Mouse (Mus musculus) testis, adult 2 months (tissue): Measurements from ENCODE around the gene Fzd7. TPM values are rescaled to one million over a fixed set of nuclear protein-coding genes. Genes with fewer than 3 reads are reported as not detected.

Experiments used
- H3K27ac ChIP-seq: fragments of 200-500 bp; 2 replicates; pipeline ENCODE4 v1.5.1; 2012; ENCODE audit warnings: low read depth, low read length; ENCODE audit not compliant: control insufficient read depth, insufficient read depth
- H3K27me3 ChIP-seq: fragments of 200-500 bp; 2 replicates; pipeline ENCODE4 v1.6.1; 2012; ENCODE audit warnings: mild to moderate bottlenecking, low read length, moderate library complexity; ENCODE audit not compliant: control insufficient read depth, insufficient read depth
- H3K36me3 ChIP-seq: fragments of 200-500 bp; 2 replicates; pipeline ENCODE4 v1.6.1; 2012; ENCODE audit warnings: mild to moderate bottlenecking, low read length; ENCODE audit not compliant: control insufficient read depth, insufficient read depth
- H3K4me1 ChIP-seq: fragments of 200-500 bp; 2 replicates; pipeline ENCODE4 v1.6.1; 2012; ENCODE audit warnings: low read length; ENCODE audit not compliant: control insufficient read depth, insufficient read depth
- H3K4me3 ChIP-seq: fragments of 200-500 bp; 2 replicates; pipeline ENCODE4 v1.5.1; 2012; ENCODE audit warnings: low read depth, mild to moderate bottlenecking, low read length, moderate library complexity, mixed read lengths; ENCODE audit not compliant: control insufficient read depth
- CTCF ChIP-seq: fragments of 200-500 bp; IDR thresholded peaks from 2 replicates; pipeline ENCODE4 v1.5.1; 2012; ENCODE audit warnings: low read depth, mild to moderate bottlenecking, inconsistent platforms, low read length, moderate library complexity; ENCODE audit not compliant: control insufficient read depth, insufficient read depth, insufficient replicate concordance
- POLR2A ChIP-seq: fragments of 200-500 bp; IDR thresholded peaks from 2 replicates; pipeline ENCODE4 v1.6.1; 2012; ENCODE audit warnings: low read depth, mild to moderate bottlenecking, inconsistent platforms, low read length, moderate library complexity; ENCODE audit not compliant: control insufficient read depth
- polyA plus RNA-seq: library from polyadenylated mRNA; depleted of rRNA; stranded (reverse); fragments of >200 nt; gene quantifications from 2 replicates; pipeline ENCODE4 v1.2.3, GENCODE M21; 2012; rRNA removed

Fzd7 gene
- polyA plus RNA-seq, result 1.4 and 1.5 TPM in 2 replicates

- Histone ChIP-seq H3K27me3 (no peaks in the 10 kb centered on the region), H3K36me3 (no peaks in the 10 kb centered on the region), H3K4me3 (peak within 1 kb of the TSS; percentile 84), H3K4me1 (peaks cover 20% of the 10 kb centered on the region), H3K27ac (peak within 1 kb of the TSS; percentile 65)
- TF ChIP-seq POLR2A (no peak), CTCF (no peak)
Measured at GRCm38 (mm10) chr1:59482331-59482695, at the start of gene Fzd7. Gene Fzd7, plus strand, starts transcription at chr1:59482424.

DNA sequence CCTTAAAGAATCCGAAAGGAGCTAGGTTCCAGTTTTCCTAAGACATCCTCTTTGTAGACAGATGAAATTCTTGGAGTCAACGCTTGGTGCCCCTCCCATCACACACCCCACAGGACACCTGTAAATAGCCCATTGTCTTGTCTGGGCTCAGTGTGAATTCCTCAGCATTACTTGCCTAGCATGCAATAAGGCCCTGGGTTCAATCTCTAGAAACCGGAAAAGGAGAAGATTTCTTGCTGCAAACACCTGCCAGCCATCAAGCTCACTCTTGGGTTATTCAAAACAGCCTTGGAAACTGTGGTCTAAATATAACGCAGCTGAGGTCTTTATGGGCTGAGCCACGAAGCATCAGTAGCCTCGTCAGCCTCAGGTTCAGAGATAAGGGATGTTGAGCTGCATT, 48.9 kb upstream of the Fzd7 start:
- H3K27ac ChIP-seq, result no peak overlapping the region
- no peak for TF ChIP-seq POLR2A
- TF ChIP-seq CTCF, result no peak
- H3K4me1 ChIP-seq, result no peaks in the 10 kb centered on the region; the same call in 1 of the 2 replicates
- no peak overlapping the region for H3K4me3 ChIP-seq
- H3K36me3 ChIP-seq, result no peaks in the 10 kb centered on the region
- H3K27me3 ChIP-seq, result no peaks in the 10 kb centered on the region

DNA sequence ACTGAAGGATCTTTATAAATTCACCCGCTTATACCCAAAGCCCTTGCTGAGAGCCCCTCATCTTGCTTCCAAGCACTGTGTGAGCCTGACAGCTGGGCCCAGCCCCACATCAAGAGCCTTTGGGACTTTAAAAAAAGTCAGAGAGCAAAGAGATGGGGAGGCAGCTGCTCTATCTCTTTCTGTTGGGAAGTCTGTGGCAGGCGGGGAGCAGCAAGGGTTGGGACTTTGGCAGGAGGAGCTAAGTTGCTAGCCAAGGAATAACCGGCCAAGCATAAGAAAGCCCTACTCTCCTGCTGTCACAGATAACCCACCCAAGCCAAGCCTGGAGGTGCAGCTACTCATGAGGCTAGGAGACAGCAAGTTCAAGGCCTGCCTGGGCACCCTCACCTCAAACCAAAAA, 48.2 kb upstream of the Fzd7 start:
- TF ChIP-seq CTCF (no peak), POLR2A (no peak)
- Histone ChIP-seq H3K27me3 (no peaks in the 10 kb centered on the region), H3K4me3 (no peak overlapping the region), H3K36me3 (no peaks in the 10 kb centered on the region), H3K4me1 (no peaks in the 10 kb centered on the region; the same call in 1 of the 2 replicates), H3K27ac (no peak overlapping the region)

- Histone ChIP-seq H3K4me3 (no peak overlapping the region), H3K27me3 (no peaks in the 10 kb centered on the region), H3K27ac (no peak overlapping the region), H3K36me3 (no peaks in the 10 kb centered on the region), H3K4me1 (no peaks in the 10 kb centered on the region)
- TF ChIP-seq POLR2A (no peak), CTCF (no peak)
Measured at GRCm38 (mm10) chr1:59435270-59435669, 47.0 kb upstream of the Fzd7 start.

GRCm38 (mm10) chr1:59436321-59436720, 45.9 kb upstream of the Fzd7 start:
- H3K4me3 ChIP-seq, result no peak overlapping the region
- TF ChIP-seq POLR2A (no peak), CTCF (no peak)
- H3K27ac ChIP-seq, result no peak overlapping the region

DNA sequence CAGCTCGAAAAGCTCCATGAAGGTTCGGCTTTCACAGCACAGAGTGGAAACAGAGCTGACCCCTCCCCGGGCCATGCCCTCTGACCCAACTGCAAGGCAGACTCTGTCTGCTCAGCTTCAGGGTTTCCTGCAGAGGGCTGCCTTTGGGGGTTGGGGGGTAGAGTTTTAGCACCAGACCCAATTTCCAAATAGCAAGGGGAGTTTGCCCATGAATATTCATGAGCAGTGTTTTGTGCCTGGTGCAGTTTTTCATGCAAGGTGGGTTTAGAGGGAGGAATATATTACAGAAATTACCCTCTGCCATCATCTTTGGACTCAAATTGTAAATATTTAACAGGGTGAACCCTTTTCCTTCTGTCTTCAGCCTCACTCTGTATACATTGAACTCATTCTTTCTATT, 44.3 kb upstream of the Fzd7 start:
- no peaks in the 10 kb centered on the region for H3K27me3 ChIP-seq
- H3K27ac ChIP-seq, result no peak overlapping the region
- no peak for TF ChIP-seq POLR2A
- no peak for TF ChIP-seq CTCF
- no peak overlapping the region for H3K4me3 ChIP-seq
- no peaks in the 10 kb centered on the region for H3K36me3 ChIP-seq
- no peaks in the 10 kb centered on the region for H3K4me1 ChIP-seq

More at GRCm38 (mm10) chr1:59436321-59436720, 45.9 kb upstream of the Fzd7 start:
- Histone ChIP-seq H3K4me1 (no peaks in the 10 kb centered on the region), H3K36me3 (no peaks in the 10 kb centered on the region), H3K27me3 (no peaks in the 10 kb centered on the region)

- Histone ChIP-seq H3K27me3 (no peaks in the 10 kb centered on the region), H3K4me1 (no peaks in the 10 kb centered on the region), H3K36me3 (no peaks in the 10 kb centered on the region), H3K4me3 (no peak overlapping the region), H3K27ac (no peak overlapping the region)
- TF ChIP-seq CTCF, result no peak
- TF ChIP-seq POLR2A, result no peak
Measured at GRCm38 (mm10) chr1:59438330-59438729, 43.9 kb upstream of the Fzd7 start.

- Histone ChIP-seq H3K27me3 (no peaks in the 10 kb centered on the region), H3K4me3 (no peak overlapping the region), H3K36me3 (no peaks in the 10 kb centered on the region), H3K27ac (no peak overlapping the region), H3K4me1 (no peaks in the 10 kb centered on the region)
- TF ChIP-seq POLR2A, result no peak
- TF ChIP-seq CTCF, result no peak
Measured at GRCm38 (mm10) chr1:59439252-59439651, 43.0 kb upstream of the Fzd7 start.
